Mouse (Mus musculus) testis, postnatal 14 days (tissue): ENCODE results near the gene Ift88.

Experiments used
- DNase-seq: peaks from one replicate; pipeline ENCODE4 v3.0.0; 2021; ENCODE audit warnings: low spot score

The Ift88 gene

DNA sequence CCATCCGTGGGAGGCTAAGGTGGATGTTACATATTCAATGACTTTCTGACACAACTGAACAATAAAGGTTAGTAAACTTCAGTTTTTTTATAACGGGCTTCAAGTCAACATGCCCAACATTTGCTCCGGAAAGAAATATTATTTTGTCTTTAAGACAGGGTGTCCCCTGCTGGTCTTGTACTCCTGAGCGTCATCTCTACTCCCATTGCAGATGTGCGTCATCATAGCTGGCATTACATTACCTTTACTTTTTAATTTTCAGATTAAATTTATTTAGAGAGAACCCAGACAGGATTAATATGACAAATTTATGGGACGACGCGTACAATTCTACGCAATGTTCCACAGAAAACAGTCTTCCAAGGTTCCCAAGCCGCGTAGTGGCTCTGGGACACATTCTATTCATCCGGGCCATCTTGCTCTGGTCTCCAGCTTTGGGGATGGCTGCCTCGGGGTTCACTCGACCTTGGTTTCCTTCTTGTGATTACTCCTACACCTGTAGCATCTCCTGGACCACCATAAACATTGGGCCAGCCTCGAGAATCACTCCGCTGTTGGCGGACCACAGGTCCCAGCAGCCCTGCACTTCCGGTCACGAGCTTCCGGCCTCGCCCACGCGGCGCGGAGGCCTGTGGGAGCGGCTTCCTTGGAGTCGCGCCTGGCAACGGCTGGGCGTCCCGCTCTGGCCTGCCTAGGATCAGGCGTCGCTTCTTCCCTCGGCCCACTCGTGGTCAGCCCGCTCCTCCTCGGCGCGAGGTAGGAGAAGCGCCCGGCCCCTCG, at the start of gene Ift88:
TSS of gene Ift88 (plus strand) at position 631 of the 780 bp plus-strand sequence.
- DNase-seq = peak; percentile 93

- DNase-seq = no peak
Observed at GRCm38 (mm10) chr14:57375205-57375604, 48.7 kb upstream of the Ift88 start.

DNA sequence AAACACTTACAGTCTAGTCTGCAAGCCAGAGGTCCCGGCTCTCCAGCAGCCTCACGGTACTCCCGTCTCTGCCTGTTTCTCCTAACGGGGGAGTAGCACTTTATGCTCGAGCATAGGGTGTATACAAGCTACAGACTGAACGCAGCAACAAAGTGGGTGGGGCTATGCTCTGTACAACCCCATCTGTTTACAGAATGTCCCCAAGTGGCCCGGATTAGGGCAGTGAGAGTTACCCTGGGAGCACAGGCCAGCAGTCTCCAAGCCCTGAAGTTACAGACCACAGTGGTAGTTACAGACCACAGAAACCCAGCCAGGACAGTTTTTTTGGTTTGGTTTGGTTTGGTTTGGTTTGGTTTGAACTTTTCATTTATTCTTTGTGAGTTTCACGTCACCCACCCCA, 47.8 kb upstream of the Ift88 start:
- DNase-seq = no peak

- no peak for DNase-seq
Observed at GRCm38 (mm10) chr14:57376956-57377355, 46.9 kb upstream of the Ift88 start.

GRCm38 (mm10) chr14:57377531-57377930, 46.3 kb upstream of the Ift88 start:
- DNase-seq = no peak

DNA sequence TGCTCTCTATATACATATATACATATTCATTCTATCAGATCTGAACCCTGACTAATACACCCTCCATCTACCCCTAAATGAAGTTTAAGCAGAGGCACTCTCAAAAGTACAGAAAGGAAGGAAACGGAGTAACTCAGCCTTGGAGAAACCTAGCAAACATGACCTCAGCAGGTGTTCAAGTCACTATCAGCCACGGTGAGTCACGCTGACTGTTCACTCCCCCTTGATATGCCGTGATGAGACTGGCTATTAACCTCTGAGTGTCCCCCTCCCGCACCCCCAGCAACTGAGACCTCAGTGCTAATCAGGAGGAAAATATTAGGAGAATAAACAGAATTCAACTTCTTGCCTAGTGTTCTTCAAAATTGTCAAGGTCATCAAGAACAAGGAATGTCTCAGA, 38.2 kb upstream of the Ift88 start:
- DNase-seq = no peak

- no peak for DNase-seq
Observed at GRCm38 (mm10) chr14:57386758-57387561, 36.9 kb upstream of the Ift88 start.

DNA sequence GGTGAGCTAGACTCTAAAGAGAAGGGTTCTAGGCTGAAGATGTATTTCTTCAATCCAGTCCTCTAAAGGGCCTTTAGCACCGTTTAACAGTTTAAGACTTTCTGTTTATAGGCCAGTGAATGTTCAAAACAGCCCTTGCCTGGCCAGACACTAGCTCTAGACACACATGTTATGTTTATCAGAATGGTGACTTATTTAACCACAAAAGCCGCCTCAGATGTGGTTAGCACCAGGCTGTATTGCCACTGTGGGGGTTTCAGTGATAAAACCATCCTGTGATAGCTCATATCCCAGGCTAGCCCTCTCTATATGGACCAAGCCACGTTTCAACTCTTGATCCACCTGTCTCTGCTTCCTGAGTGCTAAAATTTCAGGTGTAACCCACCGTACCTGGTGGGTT, 32.2 kb upstream of the Ift88 start:
- no peak for DNase-seq

GRCm38 (mm10) chr14:57392278-57392677, 31.6 kb upstream of the Ift88 start:
- peak; percentile 35 for DNase-seq

DNA sequence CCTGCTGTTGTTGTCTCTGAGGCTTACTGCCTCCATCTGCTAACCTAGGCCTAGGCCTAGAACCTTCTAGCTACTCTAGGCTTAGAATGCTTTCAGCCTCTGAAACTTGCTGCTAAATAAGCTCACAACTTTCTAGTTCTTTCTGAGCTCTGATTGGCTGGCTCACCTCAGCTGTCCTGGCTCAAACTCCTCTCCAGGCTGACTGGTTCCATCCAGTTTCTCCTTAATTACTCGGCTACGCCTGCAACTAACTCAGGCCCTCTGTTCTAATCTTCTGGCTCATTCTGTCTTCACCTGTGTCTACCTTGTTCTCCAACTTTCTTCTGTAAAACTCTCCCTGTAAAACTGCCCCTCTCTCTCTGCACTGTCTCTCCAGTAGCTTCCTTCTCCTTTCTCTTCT, 28.4 kb upstream of the Ift88 start:
- no peak for DNase-seq

DNA sequence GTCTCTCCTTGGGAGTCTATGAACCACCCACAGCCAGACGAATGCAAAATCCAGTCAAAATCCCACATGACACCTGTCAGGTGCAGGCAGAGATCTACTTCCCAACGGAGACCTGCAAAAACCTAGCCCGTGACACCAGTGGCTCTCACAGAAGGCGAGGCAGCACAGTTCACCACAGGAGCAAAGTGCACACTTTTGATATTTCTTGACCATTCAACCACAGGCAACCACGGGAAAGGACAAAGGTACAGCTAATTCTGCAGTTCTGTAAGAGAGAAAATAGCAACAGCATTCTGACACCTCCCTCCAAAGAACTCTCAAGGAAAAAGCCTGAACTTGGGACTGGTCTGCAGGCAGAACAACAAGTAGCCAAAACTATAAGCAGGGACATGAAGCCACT, 26.6 kb upstream of the Ift88 start:
- no peak for DNase-seq

DNA sequence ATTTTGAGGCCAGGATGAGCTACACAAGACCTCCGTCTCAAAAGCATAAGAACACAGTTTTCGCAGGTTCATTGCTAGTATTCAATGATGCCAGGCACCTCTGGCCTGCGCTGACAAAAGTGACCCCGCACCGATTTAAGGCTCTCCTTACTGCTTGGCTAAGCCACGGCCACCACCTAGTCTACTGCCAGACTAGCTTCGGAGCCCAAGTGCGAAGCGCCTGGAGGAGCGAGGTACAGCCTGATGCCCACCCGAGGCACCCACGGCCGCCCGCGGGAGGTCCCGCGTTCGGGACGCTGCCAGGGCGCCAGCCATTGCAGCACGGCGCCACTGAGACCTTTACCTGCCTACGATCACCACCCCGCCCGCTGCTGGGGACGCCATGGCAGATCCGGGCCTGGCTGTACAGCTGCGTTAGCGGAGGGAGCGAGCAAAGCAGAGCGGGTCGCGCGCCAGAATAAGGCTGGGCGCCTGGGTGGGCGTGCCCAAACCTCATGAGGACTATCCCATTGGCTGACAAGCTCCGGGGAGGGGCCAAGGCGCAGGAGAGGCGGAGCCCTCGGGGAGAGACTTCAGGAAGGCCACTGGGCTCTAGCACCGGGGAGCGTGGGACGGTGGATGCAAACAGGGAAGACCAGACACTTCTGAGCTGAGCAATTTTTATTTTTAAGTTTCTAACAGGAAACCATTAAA, 25.7 kb upstream of the Ift88 start, which contains the start of gene Cryl1:
TSS of gene Cryl1 (minus strand) at position 465 of the 693 bp plus-strand sequence.
- DNase-seq = peak; percentile 96

GRCm38 (mm10) chr14:57398813-57399427, 24.9 kb upstream of the Ift88 start:
- no peak for DNase-seq

DNA sequence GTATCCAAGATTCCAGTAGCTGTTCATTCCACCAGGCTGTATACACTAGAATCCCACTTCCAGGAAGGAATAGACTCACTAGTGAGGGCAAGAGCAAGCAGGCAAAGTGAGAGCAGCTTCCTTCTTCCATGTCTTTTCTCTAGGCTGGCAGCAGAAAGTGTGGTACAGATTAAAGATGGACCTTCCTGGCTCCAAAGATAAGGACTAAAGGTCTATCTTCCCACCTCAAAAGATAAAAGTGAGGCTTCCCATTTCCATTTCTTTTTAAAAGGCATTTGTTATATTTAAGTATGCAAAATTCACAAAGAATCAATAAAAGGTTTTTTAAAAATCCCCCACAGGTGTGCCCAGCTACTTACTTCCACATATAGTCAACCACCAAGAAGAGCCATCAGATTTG, 21.0 kb upstream of the Ift88 start:
- DNase-seq = no peak

- peak; percentile 17 for DNase-seq
Observed at GRCm38 (mm10) chr14:57407039-57407987, 16.5 kb upstream of the Ift88 start.

DNA sequence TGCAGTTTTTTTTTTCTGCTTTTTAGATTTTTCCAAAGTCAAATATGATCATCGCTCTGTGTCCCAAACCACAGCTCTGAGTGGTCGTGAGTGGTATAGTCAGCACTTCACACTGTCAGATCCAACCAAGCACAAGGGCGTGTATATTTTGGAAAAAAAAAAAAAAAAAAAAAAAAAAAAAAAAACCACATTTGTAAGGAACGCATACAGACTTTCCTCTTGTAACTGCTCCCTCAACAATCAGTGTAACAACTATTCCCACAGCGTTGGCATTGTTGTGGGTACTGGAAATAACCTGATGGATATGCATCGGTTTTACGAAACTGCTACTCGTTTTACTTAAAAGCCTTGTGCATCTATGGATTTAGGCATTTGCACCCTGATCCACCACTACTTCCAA, 15.8 kb upstream of the Ift88 start:
- DNase-seq = no peak

DNA sequence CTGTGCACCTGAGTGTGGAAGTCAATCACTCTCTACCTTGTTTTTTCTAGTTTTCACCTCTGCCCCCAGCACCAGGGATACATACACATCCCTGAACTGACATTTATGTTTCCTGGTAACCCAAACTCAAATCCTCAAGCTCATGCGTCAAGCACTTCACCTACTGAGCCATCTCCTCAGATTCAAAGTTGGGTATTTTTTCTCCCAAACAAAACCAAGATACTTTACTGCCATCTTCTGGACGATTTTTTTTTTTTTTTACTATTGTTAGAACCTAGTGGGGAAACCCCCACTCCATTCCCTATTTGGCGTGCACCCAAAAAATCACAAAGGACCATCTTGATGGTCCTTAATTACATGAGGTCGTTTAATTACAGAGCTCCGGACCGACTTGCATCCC, 14.8 kb upstream of the Ift88 start:
- no peak for DNase-seq

DNA sequence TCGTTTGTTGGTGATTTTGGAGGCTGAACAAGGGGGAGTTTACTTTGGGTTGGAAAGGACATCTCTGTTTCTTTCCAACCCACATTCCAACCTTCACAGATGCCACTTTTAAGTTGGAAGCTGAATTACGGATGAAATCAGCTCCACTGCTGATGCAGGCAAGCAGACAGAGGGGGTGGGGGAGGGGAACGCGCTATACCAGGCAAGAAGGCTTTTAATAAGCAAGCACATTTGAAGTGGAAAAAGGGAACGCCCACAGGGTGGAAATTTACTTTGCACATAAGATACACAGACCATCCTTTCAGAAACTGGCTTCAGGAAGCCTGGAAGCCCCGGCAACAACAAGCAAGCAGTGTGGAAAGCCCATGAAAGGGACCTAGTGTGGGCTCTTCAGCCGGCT, 11.7 kb upstream of the Ift88 start:
- DNase-seq = no peak

- no peak for DNase-seq
Observed at GRCm38 (mm10) chr14:57417187-57417586, 6.7 kb upstream of the Ift88 start.

- DNase-seq = no peak
Observed at GRCm38 (mm10) chr14:57424212-57424561, 325 bp downstream of the Ift88 start.

GRCm38 (mm10) chr14:57430451-57430850, 6.6 kb downstream of the Ift88 start:
- DNase-seq = no peak
